Mouse (Mus musculus) forebrain, embryonic 16.5 days (tissue): ENCODE measurements around the gene Rnh1. TPM values are rescaled to one million over a fixed set of nuclear protein-coding genes. Genes with fewer than 3 reads are reported as not detected.
A peak's percentile ranks its signal among the peaks of the same experiment; 100 is the strongest.

Experiments used
- ATAC-seq: fragments of 200-750 bp; cut with Nextera tagmentation; 2 replicates; pipeline ENCODE4 v1.8.0; 2017; ENCODE audit warnings: mild to moderate bottlenecking, moderate library complexity
- H3K27ac ChIP-seq: fragments of 300-500 bp; sonication (generic); 2 replicates; pipeline ENCODE4 v1.5.1; 2014; ENCODE audit warnings: low read length, control low read depth
- H3K27me3 ChIP-seq: fragments of 300-500 bp; sonication (generic); replicated peaks from 2 replicates; pipeline ENCODE4 v1.6.1; 2014; ENCODE audit warnings: low read length; ENCODE audit not compliant: control insufficient read depth, insufficient read depth
- H3K36me3 ChIP-seq: fragments of 300-500 bp; sonication (generic); 2 replicates; pipeline ENCODE4 v1.6.1; 2014; ENCODE audit not compliant: control insufficient read depth, insufficient read depth
- H3K4me1 ChIP-seq: fragments of 300-500 bp; sonication (generic); replicated peaks from 2 replicates; pipeline ENCODE4 v1.6.1; 2014; ENCODE audit warnings: low read length; ENCODE audit not compliant: control insufficient read depth, insufficient read depth
- H3K4me2 ChIP-seq: fragments of 300-500 bp; sonication (generic); 2 replicates; pipeline ENCODE4 v1.6.1; 2014; ENCODE audit warnings: mild to moderate bottlenecking, low read length, control low read depth
- H3K4me3 ChIP-seq: fragments of 300-500 bp; sonication (generic); replicated peaks from 2 replicates; pipeline ENCODE4 v1.5.1; 2014; ENCODE audit warnings: mild to moderate bottlenecking, low read length, control low read depth
- H3K9ac ChIP-seq: fragments of 300-500 bp; sonication (generic); replicated peaks from 2 replicates; pipeline ENCODE4 v1.6.1; 2014; ENCODE audit warnings: low read depth, low read length, control low read depth
- H3K9me3 ChIP-seq: fragments of 300-500 bp; sonication (generic); 2 replicates; pipeline ENCODE4 v1.6.1; 2016; ENCODE audit warnings: low read length; ENCODE audit not compliant: control insufficient read depth
- WGBS: fragments of 180-500 bp; shearing (Covaris S2); extraction: QIAGEN DNeasy Blood & Tissue Kit; methylation state at CpG from one replicate; pipeline ENCODE4 v1.1.7; 2014; 5-methylcytosine and 5-hydroxymethylcytosine counted together
- polyA plus RNA-seq: library from polyadenylated mRNA; unstranded; fragments of >200 nt; fragmentation: Nextera tagmentation; extraction: Ambion mirVana; gene quantifications from 2 replicates; pipeline ENCODE4 v1.2.1, GENCODE M21; 2015

Gene Rnh1
- polyA plus RNA-seq, 1 experiment from 2014 or later = 41.0 TPM

DNA sequence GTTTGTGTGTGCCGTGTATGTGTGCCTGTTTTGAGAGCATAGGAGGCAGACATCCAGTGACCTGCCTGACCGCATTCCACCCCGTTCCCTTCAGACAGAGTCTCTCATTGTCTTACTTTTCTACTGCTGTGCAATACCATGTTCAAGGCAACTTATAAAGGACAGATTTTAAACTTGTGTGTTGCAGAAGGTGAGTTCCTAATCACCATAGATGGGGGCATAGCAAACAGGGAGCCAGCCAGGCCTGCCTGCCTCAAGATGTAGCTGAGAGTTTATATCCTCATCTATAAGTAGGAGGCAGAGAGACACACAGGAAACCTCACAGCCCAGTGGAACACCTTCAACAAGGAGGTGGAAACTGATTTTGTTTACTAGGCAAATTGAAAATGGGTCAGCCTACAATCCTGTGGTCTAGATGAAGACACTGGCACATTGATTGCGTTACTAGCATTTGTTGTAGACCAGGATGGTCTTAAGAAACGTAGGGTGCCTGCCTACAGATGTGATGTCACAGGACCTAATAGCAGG lies 730 bp upstream of the Rnh1 start:
- peaks cover 16% of the 10 kb centered on the region for H3K4me1 ChIP-seq
- no peak for ATAC-seq
- peak overlapping the region; percentile 87 for H3K4me2 ChIP-seq
- H3K9me3 ChIP-seq = no peaks in the 10 kb centered on the region
- H3K27me3 ChIP-seq = no peaks in the 10 kb centered on the region
- peak overlapping the region; percentile 64 for H3K9ac ChIP-seq
- WGBS = 85% methylated on average over 5 of the region's 5 CpGs
- peak overlapping the region; percentile 86 for H3K27ac ChIP-seq
- no peaks in the 10 kb centered on the region for H3K36me3 ChIP-seq
- H3K4me3 ChIP-seq = peak overlapping the region; percentile 47

DNA sequence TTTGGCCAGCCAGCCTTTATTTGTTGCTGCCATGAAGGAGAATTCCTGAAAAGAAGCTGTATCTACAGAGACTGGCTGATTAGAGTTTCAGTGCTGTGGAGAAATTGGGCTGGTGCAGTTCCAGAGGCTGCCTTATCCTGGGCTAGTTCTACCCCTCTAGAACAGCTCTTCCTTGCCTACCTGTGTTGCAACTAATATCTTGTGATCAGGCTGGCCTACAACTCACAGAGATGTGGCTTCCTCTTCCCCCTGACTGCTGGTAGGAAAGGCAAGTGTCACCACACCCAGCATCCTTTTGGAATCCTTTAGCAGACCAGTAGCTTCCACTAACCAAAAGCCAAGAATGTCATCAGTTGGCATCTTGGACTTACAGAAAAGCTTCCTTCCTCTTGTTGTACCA lies 2.8 kb downstream of the Rnh1 start:
- Histone ChIP-seq H3K9me3 (no peaks in the 10 kb centered on the region), H3K4me1 (peaks cover 18% of the 10 kb centered on the region), H3K9ac (no peak overlapping the region), H3K4me3 (no peak overlapping the region), H3K36me3 (no peaks in the 10 kb centered on the region), H3K27ac (no peak overlapping the region), H3K27me3 (no peaks in the 10 kb centered on the region), H3K4me2 (no peak overlapping the region)
- no peak for ATAC-seq

DNA sequence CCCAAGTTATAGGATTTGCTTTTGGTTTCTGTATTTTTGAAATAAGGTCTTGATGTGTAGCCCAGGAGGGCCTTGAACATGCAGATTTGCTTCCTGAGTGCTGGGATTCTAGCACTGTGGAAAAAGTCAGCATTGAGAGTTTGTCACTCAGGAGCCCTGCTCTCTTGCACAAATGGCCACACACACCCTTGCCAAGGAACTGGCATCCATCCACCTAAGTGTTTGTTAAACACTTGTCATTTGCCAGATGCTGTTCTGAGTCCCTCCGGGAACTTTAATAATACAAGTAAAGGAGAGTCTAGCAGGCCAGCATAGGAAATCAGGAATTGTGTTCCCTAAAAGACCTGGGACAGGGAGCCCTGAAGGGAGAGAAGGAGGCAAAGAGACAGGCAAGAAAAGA lies 3.4 kb downstream of the Rnh1 start:
- no peak for ATAC-seq
- no peak overlapping the region for H3K4me2 ChIP-seq
- no peaks in the 10 kb centered on the region for H3K9me3 ChIP-seq
- no peak overlapping the region for H3K4me3 ChIP-seq
- 29% methylated on average over 1 of the region's 1 CpGs for WGBS
- no peak overlapping the region for H3K27ac ChIP-seq
- H3K27me3 ChIP-seq = no peaks in the 10 kb centered on the region
- no peaks in the 10 kb centered on the region for H3K36me3 ChIP-seq
- H3K4me1 ChIP-seq = peaks cover 18% of the 10 kb centered on the region
- H3K9ac ChIP-seq = 0 out of 2 replicates have a peak overlapping the region, but pooled peaks have one; percentile 11

DNA sequence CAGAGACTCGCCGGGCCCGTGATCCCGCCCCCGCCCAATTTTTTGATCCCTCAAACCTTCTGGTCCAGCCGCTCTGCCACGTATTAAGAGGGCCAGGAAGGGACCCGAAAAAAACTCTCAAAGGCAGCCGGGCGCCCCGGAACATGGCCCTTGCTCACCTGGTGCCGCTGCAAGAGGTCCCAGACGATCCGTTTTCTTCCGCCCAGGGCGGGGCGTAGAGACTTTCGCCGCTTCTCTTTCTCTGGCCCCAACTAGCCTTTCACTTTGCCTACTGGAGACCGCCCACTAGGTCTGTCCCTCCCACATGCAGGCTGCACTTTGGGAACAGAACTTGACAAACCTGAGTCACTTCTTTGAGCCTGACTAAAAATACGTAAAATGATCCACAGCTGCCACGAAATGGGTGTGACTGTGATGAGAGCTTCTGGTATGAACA lies 4.1 kb downstream of the Rnh1 start:
- no peaks in the 10 kb centered on the region for H3K9me3 ChIP-seq
- 3% methylated on average over 22 of the region's 22 CpGs for WGBS
- no peaks in the 10 kb centered on the region for H3K27me3 ChIP-seq
- peak overlapping the region; percentile 43 for H3K9ac ChIP-seq
- no peaks in the 10 kb centered on the region for H3K36me3 ChIP-seq
- peaks cover 18% of the 10 kb centered on the region for H3K4me1 ChIP-seq
- no peak overlapping the region for H3K27ac ChIP-seq
- H3K4me3 ChIP-seq = peak overlapping the region; percentile 33
- no peak for ATAC-seq
- peak overlapping the region; percentile 50 for H3K4me2 ChIP-seq

DNA sequence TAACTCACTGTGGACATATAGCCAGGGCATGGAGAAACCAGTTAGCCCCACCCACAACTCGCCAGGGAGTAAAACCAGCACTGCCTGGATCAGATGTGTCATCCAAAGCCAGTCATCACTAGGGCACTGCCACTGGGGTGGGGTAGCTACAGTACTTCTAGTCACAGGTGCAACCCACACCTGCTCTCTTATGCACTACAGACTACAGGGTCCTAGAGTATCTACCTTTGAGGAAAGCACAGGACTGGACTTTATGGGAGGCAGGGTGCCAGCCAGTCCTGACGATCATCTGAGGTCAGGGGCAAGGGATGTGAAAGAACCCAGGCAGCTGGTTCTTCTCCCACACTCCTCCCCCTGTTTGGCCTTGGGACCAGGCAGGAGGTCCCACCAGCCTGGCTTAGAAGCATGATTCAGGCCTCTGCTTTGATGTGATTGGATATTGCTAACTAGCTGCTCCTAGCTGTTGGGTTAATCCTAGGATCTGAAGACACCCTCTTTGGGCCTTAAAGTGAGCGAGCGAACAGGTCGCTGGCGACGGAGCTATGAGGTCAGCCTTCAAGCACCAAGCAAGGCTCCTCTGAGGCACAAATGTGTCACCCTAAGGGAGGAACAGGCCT lies 4.6 kb downstream of the Rnh1 start:
- no peak for ATAC-seq
- H3K27ac ChIP-seq = no peak overlapping the region
- H3K36me3 ChIP-seq = no peaks in the 10 kb centered on the region
- peak overlapping the region; percentile 33 for H3K4me3 ChIP-seq
- H3K4me2 ChIP-seq = peak overlapping the region; percentile 50
- peak overlapping the region; percentile 43 for H3K9ac ChIP-seq
- no peaks in the 10 kb centered on the region for H3K9me3 ChIP-seq
- H3K4me1 ChIP-seq = peaks cover 13% of the 10 kb centered on the region
- no peaks in the 10 kb centered on the region for H3K27me3 ChIP-seq
- 25% methylated on average over 7 of the region's 7 CpGs for WGBS

DNA sequence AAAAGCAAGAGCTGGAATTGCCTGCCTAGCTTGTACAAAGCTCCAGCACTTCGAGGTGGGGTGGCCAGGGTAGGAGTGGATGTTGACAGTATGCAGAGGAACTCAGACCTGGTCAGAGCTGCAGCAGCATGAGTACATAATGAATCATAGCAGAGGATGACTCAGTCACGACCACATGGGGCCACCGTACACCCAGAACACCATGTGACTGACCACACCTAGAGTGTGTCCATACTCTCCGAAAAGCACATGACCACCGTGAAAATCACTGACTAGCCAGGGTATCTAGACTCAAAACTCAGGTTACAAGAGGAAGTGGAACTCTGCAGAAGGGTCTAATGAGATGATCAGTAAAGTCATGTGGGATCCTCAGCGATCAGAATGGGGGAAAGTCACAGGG lies 7.8 kb downstream of the Rnh1 start:
- Histone ChIP-seq H3K36me3 (peaks cover 2% of the 10 kb centered on the region), H3K9me3 (no peaks in the 10 kb centered on the region), H3K27ac (no peak overlapping the region), H3K4me2 (no peak overlapping the region), H3K4me3 (no peak overlapping the region), H3K4me1 (peaks cover 8% of the 10 kb centered on the region), H3K9ac (no peak overlapping the region), H3K27me3 (no peaks in the 10 kb centered on the region)
- ATAC-seq = no peak
- WGBS = 92% methylated on average over 6 of the region's 6 CpGs

GRCm38 (mm10) chr7:141164397-141164796 lies 8.3 kb downstream of the Rnh1 start:
- Histone ChIP-seq H3K9me3 (no peaks in the 10 kb centered on the region), H3K9ac (no peak overlapping the region), H3K4me2 (no peak overlapping the region), H3K4me3 (no peak overlapping the region), H3K4me1 (peaks cover 8% of the 10 kb centered on the region), H3K27ac (no peak overlapping the region), H3K27me3 (no peaks in the 10 kb centered on the region), H3K36me3 (peaks cover 2% of the 10 kb centered on the region)
- WGBS = 93% methylated on average over 7 of the region's 7 CpGs
- ATAC-seq = no peak

- Histone ChIP-seq H3K27me3 (no peaks in the 10 kb centered on the region), H3K36me3 (peaks cover 10% of the 10 kb centered on the region; the same call in 1 of the 2 replicates), H3K4me3 (no peak overlapping the region), H3K9ac (no peak overlapping the region), H3K4me1 (no peaks in the 10 kb centered on the region), H3K9me3 (no peaks in the 10 kb centered on the region), H3K4me2 (no peak overlapping the region), H3K27ac (no peak overlapping the region)
- no peak for ATAC-seq
- 82% methylated on average over 9 of the region's 9 CpGs for WGBS
These were observed 17.3 kb downstream of the Rnh1 start for GRCm38 (mm10) chr7:141155362-141155761.

DNA sequence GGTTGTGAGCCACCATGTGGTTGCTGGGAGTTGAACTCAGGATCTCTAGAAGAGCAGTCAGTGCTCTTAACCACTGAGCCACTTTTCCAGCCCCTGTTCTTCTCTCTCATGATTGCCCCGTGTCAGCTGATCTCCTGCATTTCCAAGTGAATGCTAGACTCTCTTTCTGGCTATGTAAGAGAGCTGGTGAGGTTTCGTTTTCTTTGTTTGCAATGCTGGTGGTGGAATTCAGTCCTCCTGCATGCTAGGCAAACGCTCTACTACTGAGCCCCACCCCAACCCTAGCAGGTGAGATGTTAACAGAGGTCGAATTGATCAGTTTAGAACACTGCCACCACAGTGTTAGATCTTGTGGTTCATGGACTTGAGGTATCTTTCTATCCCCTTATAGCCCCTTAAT lies 24.0 kb downstream of the Rnh1 start:
- Histone ChIP-seq H3K9ac (no peak overlapping the region), H3K4me2 (no peak overlapping the region), H3K9me3 (no peaks in the 10 kb centered on the region), H3K4me1 (no peaks in the 10 kb centered on the region), H3K27ac (no peak overlapping the region), H3K27me3 (no peaks in the 10 kb centered on the region), H3K4me3 (no peak overlapping the region), H3K36me3 (no peaks in the 10 kb centered on the region; the same call in 1 of the 2 replicates)
- 72% methylated on average over 4 of the region's 4 CpGs for WGBS
- no peak for ATAC-seq
